Mouse (Mus musculus) cerebellum, postnatal 14 days (tissue): Measurements from ENCODE around the gene Mylk.
"Not testable (repeated sequence)": the region's sequence is repeated elsewhere in the genome, so short reads cannot be mapped to it uniquely, and the experiment has no call there.

Source experiments
- DNase-seq, 2 experiments: peaks; one replicate each; pipeline ENCODE4 v3.0.0; 2021; ENCODE audit warnings: mixed read lengths in 2 of 2

The Mylk gene

DNA sequence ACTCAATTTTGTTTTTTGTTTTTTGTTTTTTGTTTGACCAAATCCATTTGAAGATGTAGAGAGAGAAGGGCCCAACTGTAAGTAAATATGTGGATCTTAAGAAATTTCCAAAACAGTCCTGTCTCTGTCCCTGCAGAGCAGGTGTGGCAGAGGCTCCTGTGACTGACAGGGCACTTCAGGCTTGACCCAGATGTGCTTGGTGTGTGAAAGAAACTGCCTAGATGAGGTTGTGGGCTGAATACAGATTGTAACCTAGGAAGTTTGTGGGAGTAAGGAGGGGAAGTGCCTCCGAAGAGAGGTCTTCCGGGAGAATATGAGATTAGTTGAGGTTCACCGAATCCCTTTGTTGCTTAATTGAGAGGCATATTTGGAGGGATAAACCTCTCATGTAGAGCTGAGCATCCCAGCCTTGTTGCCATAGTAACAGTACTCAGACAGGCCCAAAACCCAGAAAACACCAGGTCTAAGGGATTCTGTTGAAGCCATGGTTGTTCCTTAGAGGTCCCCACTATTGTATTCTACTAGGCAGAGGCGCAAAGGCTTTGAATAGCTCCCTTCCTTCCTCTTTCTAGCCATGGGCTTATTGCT, 27.5 kb downstream of the Mylk start:
- no peak for DNase-seq

DNA sequence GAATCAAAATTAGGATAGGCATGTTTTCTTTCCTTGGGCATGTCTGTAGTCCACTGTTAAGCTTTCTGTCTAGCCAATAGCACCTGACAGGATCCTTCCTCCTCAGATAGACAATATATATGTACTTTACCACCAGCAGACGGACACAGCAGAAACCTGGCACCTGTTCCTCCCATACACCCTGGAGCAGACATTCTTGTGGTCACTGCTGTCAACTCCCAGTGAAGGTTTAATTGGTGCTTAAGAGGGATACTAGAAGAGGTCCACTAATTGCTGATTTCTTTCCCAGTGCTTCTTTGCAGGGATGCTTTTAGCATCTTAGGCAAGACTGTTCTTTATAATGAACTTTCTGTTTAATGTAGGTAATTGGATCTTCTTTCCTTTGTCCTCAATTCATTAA, 37.4 kb downstream of the Mylk start:
- no peak for DNase-seq

DNA sequence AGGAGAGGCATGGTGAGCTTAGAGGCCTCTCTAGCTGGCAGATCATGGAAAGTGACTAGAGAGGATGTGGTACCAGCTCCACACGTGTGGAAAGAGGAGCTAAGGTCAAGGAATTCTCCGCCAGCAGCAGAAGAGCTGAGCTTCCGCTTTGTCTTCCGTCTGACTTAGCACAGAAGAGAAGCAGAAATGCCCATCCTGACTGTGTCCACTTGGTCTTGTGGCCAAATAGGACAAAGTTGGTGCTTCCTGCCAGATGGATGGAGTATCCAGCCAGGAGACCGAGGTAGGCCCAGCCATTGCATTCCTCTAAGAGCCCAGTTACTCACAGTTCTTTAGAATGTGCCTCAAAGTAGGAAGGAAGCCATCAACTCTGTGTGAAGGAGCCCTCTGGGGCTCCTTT, 38.5 kb downstream of the Mylk start:
- peak in 1 of 2 experiments; percentile 24 for DNase-seq

DNA sequence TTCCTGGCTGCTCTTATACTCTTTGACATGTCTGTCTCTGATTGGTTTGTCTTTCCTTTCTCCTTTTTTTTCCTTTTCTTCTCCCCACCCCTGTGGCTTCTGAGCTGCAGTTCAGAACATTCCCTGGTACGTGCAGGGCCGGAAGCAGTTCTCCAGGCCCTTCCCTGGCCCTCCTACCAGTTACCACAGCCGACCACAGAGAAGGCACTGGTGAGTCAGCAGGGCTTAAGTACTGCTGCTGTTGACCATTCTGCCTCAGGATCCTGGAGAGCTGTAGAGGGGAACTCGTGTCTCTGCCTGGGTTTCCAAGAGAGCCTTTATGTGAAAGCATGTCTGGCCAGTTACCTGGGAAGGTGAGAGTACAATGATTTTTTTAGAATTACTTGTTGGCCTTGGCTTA, 39.7 kb downstream of the Mylk start:
- no peak for DNase-seq

DNA sequence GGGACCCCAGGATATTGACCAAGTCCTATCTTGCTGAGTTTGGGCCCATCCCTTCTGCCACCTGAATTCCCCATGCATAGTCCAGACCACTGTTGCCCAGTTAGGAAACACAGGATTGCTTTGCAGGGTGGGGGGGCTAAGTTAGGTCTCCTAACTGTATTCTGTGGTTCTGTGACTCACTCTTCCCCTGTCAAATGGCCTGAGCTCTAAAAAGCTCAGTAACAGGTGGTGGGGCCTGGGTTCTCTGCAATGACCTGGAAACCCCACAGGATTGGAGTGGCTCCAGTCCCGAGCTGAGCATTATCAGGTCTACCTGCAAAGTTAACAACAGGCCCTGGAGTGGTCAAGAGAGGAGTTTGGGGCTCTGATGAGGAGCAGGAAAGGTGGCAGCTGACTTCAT, 47.5 kb downstream of the Mylk start:
- no peak for DNase-seq

DNA sequence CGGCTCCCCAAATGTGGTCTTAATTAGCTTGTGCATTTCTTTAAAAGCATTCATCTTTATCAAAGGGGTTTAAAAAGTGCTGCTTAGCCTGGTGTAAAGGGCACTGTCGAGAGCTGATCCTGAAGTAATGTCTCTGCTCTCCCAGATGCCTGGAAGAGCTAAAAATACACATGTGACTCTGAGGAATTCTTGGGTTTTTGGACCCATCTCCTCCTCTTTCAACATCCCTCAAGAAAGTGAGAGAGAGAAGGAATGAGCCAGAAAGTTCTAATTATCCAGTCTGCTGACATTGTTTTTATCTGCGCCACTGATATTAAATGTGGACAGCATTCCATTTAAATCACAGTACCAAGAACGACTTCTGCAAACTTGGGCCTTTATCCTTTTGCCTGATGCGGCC, 48.0 kb downstream of the Mylk start:
- no peak for DNase-seq

DNA sequence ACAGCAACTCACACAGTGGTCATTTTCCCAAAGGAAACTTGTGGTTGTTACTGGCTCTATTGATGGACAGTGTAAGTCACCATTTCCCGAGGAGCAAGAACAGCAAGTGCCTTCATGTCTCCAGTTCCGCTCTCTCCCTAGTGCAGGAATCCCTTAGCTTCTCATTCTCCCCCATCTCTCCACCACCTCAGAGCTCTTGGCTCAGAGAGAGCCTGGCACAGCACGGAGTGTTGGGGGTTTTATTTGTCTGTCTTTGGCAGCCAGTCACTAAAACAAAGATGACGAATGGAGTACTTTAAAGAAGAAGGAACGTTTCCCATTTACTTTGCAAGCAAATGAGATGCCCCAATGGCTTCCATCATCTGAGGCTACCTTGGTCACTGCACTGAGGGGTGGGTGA, 56.2 kb downstream of the Mylk start:
- no peak for DNase-seq

DNA sequence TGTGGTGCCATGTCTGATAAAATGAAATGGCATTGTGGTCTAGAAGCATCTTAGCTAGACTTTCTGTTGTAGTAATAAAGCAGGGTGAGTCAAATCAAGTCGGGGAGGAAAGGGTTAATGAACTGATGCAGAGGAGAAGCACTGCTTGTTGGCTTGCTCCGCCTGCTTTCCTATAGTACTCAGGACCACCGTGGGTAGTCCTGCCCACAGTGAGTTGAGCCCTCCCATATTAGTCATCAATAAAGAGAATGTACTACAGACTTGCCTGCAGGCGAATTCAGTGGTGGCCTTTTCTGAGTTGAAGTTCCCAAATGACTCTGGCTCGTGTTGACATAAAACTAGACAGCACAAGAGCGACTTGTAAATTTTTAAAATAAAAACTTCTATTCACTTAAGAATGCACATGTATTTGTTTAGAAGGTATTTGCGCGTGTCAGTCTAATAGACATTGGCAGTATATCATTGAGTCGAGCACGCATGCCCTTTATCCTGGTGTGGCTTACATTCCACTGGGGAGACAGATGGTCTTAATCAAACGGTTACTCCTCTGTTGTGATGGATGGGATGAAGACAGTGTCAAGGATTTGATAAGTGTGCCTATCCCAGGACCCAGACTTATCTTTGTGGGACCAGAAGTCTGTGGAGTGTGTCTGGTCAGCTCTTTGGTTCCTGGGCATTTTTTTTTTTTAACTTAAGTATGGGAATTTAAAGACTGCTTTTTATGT, 59.4 kb downstream of the Mylk start:
- DNase-seq: no peak

DNA sequence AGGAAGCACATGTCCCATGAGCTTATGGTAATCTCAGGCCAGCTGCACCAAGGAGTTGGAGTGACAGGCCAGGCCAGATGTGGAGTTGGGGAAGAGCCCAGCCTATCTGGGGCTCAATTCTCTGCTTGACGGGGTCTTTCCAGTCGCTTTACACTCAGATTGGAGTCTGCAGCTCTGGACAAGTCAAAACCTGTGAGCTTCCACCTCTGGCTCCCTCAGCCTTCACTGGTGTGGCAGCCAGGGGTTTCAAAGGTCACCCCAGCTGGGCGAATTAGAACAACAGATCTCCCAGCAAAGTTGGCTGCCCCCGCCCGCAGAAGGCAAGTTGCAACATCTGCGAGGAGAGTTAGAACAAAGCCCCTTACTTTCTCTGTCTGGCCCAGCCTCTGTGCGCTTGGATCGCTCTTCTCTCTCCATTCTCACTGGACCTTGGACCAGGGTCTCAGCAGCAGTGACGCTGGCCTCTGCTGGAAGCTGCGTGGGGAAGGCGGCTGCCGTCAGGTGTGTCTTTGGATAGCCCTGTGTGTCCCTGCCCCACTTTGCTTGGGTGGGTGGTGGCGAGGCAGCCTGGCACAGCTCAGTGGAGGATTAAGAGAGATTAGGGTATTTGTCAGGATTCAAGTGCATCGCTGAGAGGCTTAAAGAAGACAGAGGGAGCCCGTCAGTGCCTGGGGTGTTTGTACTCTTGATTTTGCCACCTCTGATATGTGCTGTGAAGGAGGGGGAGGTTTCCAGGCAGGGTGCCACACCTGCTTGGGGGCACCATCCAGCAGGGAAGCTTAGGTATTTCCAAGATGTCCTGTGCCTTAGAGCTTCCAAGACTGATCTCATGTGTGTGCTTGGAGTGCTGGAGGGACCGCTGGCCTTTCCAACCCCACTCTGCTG, 62.1 kb downstream of the Mylk start:
- no peak for DNase-seq

DNA sequence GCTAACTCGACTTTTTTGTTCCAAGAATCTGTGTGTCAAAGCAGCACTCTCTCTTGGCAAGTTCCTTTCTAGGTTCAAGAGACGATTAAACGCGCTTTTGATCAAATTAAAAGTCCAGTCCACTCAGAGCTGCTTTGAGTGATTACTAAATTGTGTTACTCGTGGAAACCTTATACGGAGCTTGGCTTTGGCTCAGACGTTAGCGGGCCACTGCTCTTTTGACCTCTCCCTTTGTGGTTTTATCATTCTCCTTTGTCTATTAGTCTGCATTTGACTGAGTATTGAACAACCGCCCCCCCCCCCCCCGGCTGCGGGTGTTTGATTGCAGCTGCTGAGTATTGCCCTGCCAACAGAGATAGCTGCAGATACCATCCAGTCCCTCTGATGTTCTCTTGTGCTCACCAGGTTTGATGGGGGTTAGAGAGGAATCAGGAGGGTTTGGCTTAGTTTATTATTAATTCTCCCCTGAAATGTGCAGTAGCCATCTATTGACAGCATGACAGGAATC, 62.8 kb downstream of the Mylk start:
- DNase-seq: no peak

DNA sequence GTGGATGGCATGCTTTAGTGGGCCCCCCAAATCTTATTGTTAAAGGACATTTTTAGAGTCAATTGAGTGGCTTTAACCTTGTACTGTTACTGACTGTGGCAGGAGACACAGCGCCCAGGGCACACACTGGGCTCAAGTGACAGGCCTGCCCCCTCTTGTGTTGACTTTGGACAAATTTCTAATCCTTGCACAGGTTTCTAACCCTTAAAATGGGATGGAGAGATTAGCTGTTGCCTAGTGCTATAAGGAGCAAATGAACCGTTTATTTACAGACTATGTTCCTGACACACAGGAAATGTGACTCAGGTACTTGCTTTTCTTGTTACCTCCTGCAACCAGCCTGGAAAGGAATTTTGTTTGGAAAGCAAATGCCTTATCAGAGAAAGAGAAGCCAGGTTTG, 67.2 kb downstream of the Mylk start:
- DNase-seq: no peak

DNA sequence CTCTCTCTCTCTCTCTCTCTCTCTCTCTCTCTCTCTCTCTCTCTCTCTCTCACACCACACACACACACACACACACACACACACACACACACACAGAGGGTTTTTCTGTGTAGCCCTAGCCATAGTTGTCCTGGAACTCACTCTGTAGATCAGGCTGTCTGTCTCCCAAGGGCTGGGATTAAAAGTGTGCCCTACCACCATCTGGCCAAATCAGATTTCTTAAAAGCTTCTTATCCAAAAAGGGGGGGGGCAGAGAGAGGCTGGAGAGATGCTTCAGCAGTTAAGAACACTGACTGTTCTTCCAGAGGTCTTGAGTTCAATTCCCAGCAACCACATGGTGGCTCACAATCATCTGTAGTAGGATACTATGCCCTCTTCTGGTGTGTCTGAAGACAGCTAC, 68.2 kb downstream of the Mylk start:
- not testable (repeated sequence) for DNase-seq

DNA sequence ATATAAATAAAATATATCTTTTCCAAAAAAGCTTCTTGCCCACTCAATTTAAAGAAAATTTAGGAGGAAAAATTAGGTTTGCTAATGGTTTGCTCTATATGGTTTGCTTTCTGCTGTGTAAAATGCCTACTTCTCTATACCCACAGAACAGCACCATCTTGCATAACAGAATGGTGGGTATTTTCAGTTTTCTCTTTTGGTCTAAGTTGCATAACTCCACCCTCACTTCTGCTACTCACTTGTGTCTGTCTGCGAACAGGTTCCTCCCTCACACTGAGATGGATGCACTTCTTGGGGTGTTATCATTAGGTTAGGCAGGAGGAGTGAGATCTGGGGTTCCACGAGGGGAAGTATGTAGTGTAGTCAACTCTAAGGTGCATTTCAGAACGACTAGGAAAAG, 68.6 kb downstream of the Mylk start:
- DNase-seq: no peak

DNA sequence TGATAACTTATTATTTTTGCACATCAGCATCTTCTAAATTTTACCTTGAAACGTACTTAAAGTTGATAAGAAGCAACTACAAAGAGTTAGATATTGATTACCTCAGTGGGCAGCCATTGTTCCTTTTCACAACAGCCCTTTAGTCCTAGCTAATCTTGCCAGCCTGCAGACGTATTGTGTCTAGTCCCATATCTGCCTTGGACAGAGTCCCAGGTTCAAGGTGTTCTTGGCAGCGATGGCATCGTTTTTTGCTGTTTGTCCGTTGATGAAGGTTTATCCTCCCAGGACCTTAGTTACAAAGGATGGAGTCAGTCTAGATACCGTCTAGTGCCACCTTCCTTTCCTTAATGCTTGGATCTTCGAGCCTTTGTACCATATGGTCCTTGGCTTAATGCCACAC, 69.6 kb downstream of the Mylk start:
- no peak for DNase-seq

DNA sequence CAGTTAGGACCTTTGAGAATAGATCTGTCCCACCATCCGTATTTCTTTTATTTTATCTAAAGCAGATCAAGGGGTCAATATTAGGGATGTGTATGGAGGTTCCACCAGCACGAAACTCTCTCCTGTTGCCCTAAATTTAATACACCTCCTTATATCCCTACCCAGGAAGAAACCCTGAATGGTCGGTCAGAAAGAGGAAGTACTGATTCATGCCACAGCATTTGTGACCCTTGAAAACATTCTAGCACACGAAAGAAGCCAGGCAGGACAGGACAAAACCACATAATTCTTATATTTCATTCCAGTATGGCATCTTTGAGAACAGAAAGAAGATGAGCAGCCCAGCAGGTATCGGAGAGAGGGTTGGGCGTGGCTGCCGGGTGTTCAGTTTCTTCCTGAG, 71.5 kb downstream of the Mylk start:
- DNase-seq: no peak

DNA sequence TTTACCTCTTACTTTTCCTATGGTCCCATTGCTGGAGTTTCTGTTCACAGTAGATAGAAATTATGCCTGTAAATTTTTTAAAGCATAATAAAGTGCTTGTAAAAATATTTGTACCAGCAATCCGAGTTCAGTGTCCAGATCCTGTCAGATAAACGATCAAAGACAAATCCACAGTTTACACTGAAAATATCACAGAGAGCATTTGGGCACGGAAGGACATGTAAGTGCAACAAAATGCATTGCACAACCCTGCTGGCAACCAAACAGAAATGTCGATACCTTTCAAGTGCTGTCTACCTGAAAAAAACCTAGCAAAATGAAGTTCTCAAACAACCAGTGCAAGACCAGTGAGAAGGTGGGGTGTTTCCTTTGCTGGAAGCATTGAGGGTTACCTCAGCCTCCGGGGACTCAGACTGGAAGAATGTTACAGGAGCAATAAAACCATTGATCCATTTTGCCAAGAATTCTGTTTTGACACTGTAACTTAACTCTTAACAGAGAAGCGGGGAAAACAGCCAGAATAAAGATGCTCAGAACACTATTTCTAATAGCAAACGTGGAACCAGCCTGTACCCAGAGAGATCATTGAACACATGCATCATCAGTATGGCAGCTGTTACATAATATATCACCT, 80.2 kb downstream of the Mylk start:
- DNase-seq: no peak

DNA sequence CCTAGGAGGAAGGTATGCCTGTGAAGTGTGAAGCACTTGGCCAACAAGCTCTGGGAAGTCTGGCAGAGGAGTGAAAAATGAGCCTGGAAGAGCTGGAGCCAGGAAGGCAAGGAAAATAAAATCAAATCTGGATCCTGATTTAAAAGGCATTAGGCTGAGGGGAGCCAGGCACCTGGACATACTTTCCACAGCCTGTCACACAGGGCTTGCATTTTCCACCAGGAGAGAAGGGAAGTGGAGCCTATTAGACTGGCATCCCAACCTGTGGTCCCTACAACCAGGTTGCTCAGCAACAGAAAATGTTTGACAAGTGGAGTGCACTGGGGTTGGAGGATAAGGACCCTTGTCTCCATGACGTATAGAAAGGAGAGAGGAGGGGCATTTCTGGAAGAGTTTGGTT, 89.5 kb downstream of the Mylk start:
- DNase-seq: peak in 1 of 2 experiments; percentile 8

DNA sequence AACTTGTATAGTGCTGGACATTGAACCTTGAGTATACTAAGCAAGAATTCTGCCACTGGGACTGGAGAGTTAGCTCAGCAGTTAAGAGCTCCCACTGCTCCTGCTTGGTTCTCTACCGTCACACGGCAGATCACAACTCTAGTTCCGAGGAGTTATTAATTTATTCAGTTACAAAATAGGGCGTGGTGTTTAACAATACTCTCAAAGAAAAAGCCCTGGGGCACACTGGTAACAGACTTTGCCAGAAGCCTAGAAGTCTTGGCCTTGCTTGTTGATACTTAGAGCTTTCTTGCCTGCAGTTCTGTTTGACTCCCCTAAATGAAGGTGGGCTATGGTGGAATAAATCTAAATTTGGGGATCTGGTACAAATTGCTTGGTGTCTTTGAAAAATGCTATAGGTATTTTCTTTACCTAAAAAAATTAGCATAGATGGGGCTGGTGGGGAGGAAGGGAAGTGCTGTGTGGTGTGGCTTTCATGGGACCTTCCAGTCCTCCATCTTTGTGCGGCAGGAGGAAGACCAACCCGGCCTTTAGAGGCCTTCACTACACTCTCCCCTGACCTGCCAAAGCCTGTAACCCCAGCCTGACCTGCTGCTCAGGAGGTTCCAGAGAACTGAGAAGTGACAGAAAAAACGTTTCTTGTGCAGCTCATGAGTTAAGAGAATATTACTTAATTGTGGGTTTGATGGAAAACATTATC, 94.1 kb downstream of the Mylk start:
- no peak for DNase-seq

DNA sequence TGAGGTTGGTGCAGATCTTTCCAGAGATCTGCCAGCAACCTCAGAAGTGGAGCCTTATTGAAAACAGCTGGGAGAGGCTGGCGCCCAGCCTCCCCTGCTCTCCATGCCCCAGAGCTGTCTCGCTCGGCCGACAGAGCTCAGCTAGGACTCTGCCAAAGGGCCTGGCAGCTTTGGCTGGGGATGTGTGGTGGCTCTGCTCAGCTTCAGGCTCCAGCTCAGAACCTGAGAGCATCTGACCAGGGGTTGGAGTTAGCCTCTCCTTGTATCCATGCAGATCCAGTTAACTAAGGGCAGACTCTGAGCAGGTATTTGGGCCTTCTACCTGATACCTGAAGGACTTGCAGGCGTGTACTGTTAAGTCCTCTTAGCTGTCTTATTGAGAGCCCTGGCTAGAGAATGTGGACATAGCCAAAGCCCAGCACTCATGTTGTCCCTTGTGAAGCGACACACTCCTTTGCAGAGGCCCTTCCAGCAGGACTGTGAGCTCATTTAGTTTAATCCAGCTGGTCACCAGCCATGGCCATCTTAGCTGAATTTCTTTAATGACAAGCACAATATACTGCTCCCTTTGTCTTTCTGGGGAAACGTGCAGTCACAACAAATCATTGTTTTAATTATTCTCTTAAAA, 94.8 kb downstream of the Mylk start:
- peak; percentile 13 to 14 for DNase-seq

DNA sequence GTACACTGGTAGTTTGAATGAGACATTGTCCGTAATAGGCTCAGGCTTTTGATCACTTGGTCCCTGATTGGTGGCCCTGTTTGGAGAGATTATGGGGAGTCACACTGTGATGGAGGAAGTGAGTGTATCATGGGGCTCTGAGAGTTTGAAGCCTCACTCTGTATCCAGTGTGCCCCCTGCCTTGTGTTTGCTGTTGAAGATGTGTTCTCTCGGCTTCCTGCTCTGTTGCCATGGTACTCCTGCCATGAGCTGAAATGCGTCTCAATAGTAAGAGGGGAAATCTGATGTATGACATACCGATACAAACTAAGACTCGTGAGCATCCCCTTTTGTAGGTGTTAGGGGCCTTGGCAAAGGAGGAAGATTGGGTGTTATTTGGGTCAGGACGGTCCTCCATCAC, 99.8 kb downstream of the Mylk start:
- DNase-seq: no peak

DNA sequence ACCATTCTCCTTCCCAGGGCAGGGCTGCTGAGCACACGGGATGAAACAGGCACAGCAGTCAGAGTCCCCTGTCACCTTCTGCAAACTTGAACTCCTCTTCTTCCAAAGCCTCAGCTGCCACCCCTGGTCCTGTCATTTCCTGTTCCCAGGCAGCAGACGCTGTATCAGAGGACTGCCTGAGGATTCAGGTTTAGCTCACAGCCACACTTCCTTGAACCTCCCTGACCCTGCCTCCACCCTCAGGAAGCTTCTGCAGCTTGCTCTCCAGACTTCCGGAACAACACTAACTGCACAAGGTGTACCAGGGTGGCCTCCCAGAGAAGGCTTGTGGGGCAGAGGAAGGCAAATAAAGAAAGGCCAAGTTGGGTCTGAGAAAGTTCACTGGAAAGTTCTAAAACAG, 102.6 kb downstream of the Mylk start:
- no peak for DNase-seq

DNA sequence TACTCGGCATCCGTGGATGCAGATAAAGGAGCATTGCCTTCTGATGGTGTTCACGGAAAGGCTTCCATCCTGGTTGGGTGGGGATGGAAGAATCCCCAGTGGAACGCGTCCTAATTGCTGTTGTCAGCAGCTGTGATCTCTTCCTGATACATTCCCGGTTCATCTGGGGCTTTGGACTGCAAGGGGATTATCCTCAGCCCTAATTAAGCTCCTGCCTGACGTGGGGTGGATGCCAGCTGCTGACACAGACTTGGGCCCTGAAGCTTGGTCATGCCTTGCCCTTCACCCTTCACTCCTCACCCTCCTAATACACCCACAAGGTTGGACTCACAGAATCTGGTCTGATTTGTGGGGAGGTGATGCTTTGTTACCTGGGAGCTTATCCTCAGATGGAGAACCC, 109.1 kb downstream of the Mylk start:
- DNase-seq: no peak
